Mouse (Mus musculus) ES-E14 (cell line): Measurements from ENCODE around the gene Rexo5. TPM values are rescaled to one million over a fixed set of nuclear protein-coding genes. Genes with fewer than 3 reads are reported as not detected.

Source experiments
- DNase-seq: peaks from one replicate; pipeline ENCODE4 v3.0.0-alpha.2; 2013; ENCODE audit warnings: low read depth, low spot score
- H3K27ac ChIP-seq: 2 replicates; pipeline ENCODE4 v1.5.1; 2012; ENCODE audit warnings: low read depth, mild to moderate bottlenecking, low read length, moderate library complexity, mixed read lengths; ENCODE audit not compliant: poor library complexity, insufficient read depth, severe bottlenecking
- H3K36me3 ChIP-seq: 2 replicates; pipeline ENCODE4 v1.6.1; 2012; ENCODE audit warnings: mild to moderate bottlenecking, low read length, moderate library complexity, mixed read lengths; ENCODE audit not compliant: control insufficient read depth, poor library complexity, insufficient read depth, severe bottlenecking
- H3K4me1 ChIP-seq, 2 experiments: fragments of 150-350 bp in 1 of 2; sonication (generic) in 1 of 2; 2 replicates each; pipeline ENCODE4 v1.6.1; 2012; ENCODE audit warnings: low read length in 2 of 2, mild to moderate bottlenecking in 1 of 2, mixed read lengths in 1 of 2; ENCODE audit not compliant: control insufficient read depth in 2 of 2, insufficient read depth in 2 of 2, poor library complexity in 1 of 2
- H3K4me3 ChIP-seq, 2 experiments: fragments of 150-350 bp in 1 of 2; sonication (generic) in 1 of 2; 2 replicates each; pipeline ENCODE4 v1.5.1; 2012; ENCODE audit warnings: low read length in 2 of 2, low read depth in 1 of 2, mild to moderate bottlenecking in 1 of 2, mixed read lengths in 1 of 2; ENCODE audit not compliant: insufficient read depth in 1 of 2, poor library complexity in 1 of 2, severe bottlenecking in 1 of 2
- H3K9ac ChIP-seq: 2 replicates; pipeline ENCODE4 v1.6.1; 2012; ENCODE audit warnings: low read depth, mild to moderate bottlenecking, low read length, mixed read lengths; ENCODE audit not compliant: poor library complexity, insufficient read depth, severe bottlenecking
- H3K9me3 ChIP-seq: fragments of 150-350 bp; sonication (generic); 2 replicates; pipeline ENCODE4 v1.6.1; 2012; ENCODE audit warnings: low read depth, mild to moderate bottlenecking, low read length; ENCODE audit not compliant: control insufficient read depth, insufficient read depth
- CHD2 ChIP-seq: IDR thresholded peaks from 2 replicates; pipeline ENCODE4 v1.6.1; 2014; ENCODE audit warnings: mild to moderate bottlenecking, low read depth, low read length, inconsistent platforms
- HCFC1 ChIP-seq: IDR thresholded peaks from 2 replicates; pipeline ENCODE4 v1.6.1; 2012; ENCODE audit warnings: low read length, inconsistent platforms, borderline replicate concordance; ENCODE audit not compliant: insufficient read depth
- MAFK ChIP-seq: IDR thresholded peaks from 2 replicates; pipeline ENCODE4 v1.6.1; 2014; ENCODE audit warnings: mild to moderate bottlenecking, low read depth, low read length, inconsistent platforms; ENCODE audit not compliant: insufficient read depth
- ZC3H11A ChIP-seq: IDR thresholded peaks from 2 replicates; pipeline ENCODE4 v1.6.1; 2012; ENCODE audit warnings: low read depth, mild to moderate bottlenecking, inconsistent platforms, low read length, borderline replicate concordance
- ZNF384 ChIP-seq: IDR thresholded peaks from 2 replicates; pipeline ENCODE4 v1.6.1; 2012; ENCODE audit warnings: low read depth, low read length, inconsistent platforms
- in situ Hi-C, 2 experiments: fragments of 600-800 bp; cut with MboI; formaldehyde crosslinking; loops; one replicate each; pipeline ENCODE4 v1.15.1; 2025; ENCODE audit warnings: low sequenced_read_pairs in 2 of 2, inconsistent platforms in 1 of 2; ENCODE audit not compliant: unreplicated experiment in 2 of 2
- total RNA-seq: library from RNA; depleted of rRNA; stranded (reverse); fragments of 300-350 nt; gene quantifications from 2 replicates; pipeline ENCODE4 v1.2.3, GENCODE M21; 2012

Rexo5 gene
- total RNA-seq, 1 experiment: 15.3 TPM

- Histone ChIP-seq H3K4me3 (no peak overlapping the region), H3K4me1 (peaks cover 0 to 2% of the 10 kb centered on the region in 2 experiments; a peak in 2 of 4 replicates), H3K27ac (no peak overlapping the region), H3K9ac (no peak overlapping the region), H3K9me3 (no peaks in the 10 kb centered on the region), H3K36me3 (peaks cover 2% of the 10 kb centered on the region; the same call in 1 of the 2 replicates)
- DNase-seq: no peak
- in situ Hi-C loops: no loop called here
- no peak for TF ChIP-seq MAFK
- no peak for TF ChIP-seq HCFC1
- no peak for TF ChIP-seq ZNF384
- no peak for TF ChIP-seq CHD2
Observed at GRCm38 (mm10) chr7:119808723-119809122, 14.9 kb downstream of the Rexo5 start.

- Histone ChIP-seq H3K36me3 (no peaks in the 10 kb centered on the region), H3K9me3 (no peaks in the 10 kb centered on the region), H3K27ac (no peak overlapping the region), H3K4me3 (no peak overlapping the region), H3K4me1 (no peaks in the 10 kb centered on the region), H3K9ac (no peak overlapping the region)
- no peak for DNase-seq
- in situ Hi-C loops: loop anchor here in 1 of 2 experiments (25.0 kb wide), 1 partner anchor 377 kb away; the partner anchor contains the start of genes Abca14 and Crym
- TF ChIP-seq ZC3H11A (no peak), HCFC1 (no peak), CHD2 (no peak), MAFK (no peak), ZNF384 (no peak)
Observed at GRCm38 (mm10) chr7:119835371-119835770, 41.6 kb downstream of the Rexo5 start.

- no peaks in the 10 kb centered on the region for H3K9me3 ChIP-seq
- no peak overlapping the region for H3K27ac ChIP-seq
- H3K4me1 ChIP-seq: no peaks in the 10 kb centered on the region
- TF ChIP-seq HCFC1 (no peak), CHD2 (no peak), ZC3H11A (no peak), ZNF384 (no peak), MAFK (no peak)
- H3K36me3 ChIP-seq: no peaks in the 10 kb centered on the region
- in situ Hi-C loops: loop anchor here in 1 of 2 experiments (25.0 kb wide), 1 partner anchor 376 kb away; the partner anchor contains the start of genes Abca14 and Crym
- H3K9ac ChIP-seq: no peak overlapping the region
- no peak for DNase-seq
- H3K4me3 ChIP-seq: no peak overlapping the region
Observed at GRCm38 (mm10) chr7:119835996-119836777, 42.4 kb downstream of the Rexo5 start.

GRCm38 (mm10) chr7:119841820-119842449 lies 48.1 kb downstream of the Rexo5 start:
- TF ChIP-seq HCFC1: no peak
- no peak for TF ChIP-seq ZC3H11A
- TF ChIP-seq MAFK: no peak
- TF ChIP-seq CHD2: no peak
- TF ChIP-seq ZNF384: no peak
- Histone ChIP-seq H3K27ac (no peak overlapping the region), H3K9me3 (no peaks in the 10 kb centered on the region), H3K9ac (no peak overlapping the region), H3K4me1 (no peaks in the 10 kb centered on the region), H3K36me3 (no peaks in the 10 kb centered on the region), H3K4me3 (no peak overlapping the region)
- no peak for DNase-seq
- in situ Hi-C loops: loop anchor here (10.0 to 25.0 kb wide), 3 partner anchors 203 to 370 kb away; partner anchors contain the start of genes Abca14 (in 2 of the 2) and Crym (in 2 of the 2)
